Mouse (Mus musculus) adrenal gland, adult 8-10 months (tissue): ENCODE measurements around the gene Itga6. TPM values are rescaled to one million over a fixed set of nuclear protein-coding genes. Genes with fewer than 3 reads are reported as not detected.
A peak's percentile ranks its signal among the peaks of the same experiment; 100 is the strongest.

Source experiments
- DNase-seq: peaks from one replicate; pipeline ENCODE4 v3.0.0; 2022
- total RNA-seq, 4 experiments: library from RNA; stranded (reverse); gene quantifications; 2 replicates each; pipeline ENCODE4 v1.2.4; 2022

The Itga6 gene
- total RNA-seq, 4 experiments from 2014 or later, result 103 to 167 (median 141) TPM

DNA sequence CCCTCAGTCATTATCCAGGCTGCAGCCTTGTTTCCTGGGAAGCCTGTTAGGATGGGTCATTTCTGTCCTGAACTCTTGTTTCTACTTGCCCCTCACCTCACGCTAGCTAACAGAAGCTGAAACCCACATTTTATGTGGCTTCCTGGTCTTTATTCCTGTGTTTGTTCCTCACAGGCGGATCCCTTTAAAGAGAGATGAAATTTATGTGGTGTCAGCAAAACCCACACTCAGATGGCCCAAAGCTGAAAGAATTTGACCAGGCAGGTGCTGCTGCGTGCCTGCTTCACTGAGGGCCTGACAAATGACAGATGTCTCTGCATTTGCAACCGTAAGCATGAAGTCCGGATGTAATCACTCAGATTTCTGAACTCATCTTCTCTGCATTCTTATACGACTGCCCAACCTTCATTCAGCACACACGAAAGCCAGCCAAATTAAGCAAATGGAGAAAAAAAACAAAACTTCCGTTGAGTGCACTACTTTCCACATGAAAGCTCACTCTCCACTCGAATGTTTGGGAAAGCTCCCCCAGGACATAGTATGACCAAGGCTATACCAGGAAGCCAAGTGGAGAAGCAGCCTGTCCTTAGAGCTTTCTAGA lies 10.5 kb upstream of the Itga6 start:
- DNase-seq, result no peak

DNA sequence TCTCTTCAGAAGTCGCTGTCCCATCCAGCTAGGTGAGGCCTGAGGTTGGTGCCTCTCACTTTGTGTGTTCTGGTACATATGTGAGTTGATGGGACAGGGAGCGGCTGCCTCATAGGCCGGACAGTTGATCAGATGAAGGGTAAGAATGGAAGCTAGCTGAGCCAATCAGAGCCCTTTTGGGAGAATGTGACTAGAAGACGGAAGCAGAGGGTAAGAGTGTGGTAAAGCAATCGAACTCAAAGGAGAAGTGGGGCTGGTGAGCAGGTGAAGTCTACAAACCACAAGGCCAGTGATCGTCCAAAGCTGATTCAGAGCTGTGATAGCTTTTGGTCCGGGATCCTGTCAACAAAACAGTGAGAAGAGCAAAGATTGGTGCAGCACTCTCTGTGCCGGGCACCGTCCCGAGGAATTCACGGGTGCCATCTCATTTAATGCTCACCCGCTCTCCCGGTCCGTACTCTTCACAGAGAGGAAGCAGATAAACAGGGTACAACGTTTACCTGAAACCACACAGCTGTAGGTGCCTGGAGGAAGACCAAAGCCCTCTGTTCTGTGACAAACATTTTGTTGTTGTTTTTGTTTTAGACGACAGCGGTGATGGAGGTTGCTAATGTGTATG lies 9.8 kb upstream of the Itga6 start:
- no peak for DNase-seq

DNA sequence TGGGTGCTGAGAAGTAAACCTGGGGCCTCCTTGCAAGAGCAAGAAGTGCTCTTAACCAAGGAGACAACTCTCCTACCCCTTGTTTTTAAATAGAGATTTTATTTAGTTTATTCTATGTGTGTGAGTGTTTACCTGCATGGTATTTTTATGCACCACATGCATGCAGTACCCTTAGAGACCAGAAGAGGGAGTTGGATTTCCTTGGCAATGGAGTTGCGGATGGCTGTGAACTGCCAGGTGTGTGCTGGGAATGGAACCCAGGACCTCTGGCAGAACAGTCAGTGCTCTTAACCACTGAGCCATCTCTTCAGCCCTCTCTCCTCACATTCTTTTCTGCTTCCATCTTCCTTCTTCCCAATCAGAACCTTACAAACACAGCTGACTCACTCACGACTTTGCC lies 9.2 kb upstream of the Itga6 start:
- DNase-seq, result no peak

DNA sequence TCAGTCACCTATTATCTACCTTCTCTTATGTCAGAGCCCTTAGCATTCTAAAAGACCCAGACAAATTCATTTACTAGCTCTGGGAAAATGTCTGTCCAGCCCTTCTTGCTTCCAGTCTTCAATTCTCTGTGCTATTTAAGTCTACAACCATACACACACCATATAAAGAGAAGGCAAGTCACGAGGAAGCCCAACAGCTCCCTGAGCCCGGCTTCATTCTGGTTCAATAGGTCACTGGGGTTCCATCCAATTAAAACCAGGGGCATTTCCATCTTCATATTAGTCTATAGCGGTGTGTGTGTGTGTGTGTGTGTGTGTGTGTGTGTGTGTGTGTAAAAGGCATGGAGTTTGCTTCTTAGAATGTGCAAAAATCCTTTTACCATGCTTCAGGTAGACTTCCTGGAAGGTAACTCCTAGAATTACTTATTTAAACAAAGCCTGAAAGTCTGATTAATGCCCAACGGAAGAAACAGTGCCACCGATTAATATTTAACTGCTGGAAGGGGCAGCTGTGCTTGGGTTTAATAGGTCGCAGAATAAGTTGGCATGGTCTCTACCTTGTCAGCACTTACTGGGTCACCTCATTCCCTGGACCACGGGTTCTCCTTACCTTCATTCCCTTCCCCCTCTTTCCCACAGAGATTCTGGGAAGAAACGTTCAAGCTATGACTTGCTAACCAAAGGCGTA lies 6.1 kb upstream of the Itga6 start:
- no peak for DNase-seq

DNA sequence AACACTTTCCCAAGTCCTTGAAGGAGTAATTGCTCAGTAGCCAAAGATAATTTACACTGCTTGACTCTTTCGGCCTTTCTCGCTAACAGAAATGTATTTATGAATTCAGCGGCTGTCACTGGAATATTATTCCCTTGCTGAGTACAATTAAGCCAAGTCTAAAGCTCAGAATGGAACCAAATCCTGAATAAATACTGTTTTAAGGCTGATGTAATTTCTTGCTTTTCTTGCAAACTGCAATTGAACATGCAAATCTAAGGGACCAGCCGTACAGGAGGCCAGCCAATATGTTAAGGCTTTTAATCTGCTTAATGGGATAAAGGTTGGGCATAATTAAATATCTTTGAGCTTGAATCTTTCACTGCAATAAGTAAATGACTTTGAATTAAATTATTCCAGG lies 2.9 kb upstream of the Itga6 start:
- no peak for DNase-seq

DNA sequence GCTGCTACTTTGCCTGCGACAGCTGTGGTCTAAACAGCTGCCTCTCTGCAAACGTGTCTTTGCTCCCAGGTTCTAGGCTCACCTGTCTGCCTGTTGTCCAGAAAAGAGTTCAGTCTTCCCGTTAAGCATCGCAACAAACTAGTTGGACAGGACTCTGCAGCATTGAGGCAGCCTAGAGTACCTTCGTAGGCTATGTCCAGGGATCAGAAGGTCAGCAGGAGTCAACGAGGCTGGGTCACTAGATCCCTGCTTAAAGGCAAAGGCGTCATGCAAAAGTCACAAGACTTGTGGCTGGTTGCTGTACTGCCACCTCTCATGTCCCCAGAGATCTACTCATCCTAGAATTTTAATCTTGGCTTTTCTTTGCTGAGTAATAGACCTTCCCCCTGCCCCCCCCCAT lies 2.0 kb upstream of the Itga6 start:
- DNase-seq, result no peak

DNA sequence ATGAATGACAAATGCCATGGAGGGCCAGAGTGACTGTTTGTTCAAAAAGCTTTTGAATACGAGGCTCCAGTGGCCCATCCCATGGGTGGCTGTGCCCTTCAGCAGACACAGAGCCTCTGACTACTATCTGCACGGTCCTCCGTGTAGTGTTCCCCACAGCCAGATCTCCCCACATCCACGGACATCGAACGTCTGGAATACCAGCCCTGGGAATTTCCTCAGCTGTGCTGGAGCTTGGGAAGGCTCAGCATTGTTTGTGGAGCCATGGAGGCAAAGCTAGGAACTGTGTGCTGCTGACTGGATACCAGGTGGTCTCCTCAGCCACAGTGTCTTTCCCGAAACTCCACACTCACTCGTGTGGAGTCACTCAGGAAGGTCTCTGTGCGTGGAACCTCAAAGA lies 1.1 kb upstream of the Itga6 start:
- DNase-seq, result no peak

DNA sequence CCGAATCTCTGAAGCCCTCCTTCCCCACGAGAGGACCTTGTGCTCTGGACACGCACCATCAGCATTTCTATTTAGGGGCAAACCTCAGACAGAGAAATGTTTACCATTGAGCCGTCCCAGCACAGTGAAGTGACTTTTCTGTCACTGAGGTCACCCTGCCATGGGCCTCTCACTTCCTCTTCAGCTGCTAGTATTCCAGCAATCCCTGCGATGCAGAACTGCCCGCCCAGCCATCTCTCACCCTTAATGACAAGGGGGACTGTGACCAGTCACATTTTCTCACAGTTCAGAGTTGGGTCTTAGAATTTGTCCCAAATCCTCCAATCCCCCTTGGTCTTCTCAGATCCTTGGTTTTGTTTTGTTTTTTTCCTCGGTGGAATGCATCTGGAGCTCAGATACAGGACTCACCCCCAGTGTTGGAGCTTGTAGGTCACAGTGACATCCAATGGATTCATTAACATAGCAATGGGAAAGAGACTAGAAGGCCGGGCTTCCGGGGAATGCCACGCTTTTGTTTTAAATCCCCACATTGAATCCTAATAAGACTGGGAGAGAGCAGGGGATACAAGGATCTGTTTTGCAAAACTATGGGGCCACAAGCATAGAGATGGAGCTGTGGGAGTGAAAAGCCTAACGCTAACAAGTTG lies 432 bp upstream of the Itga6 start:
- DNase-seq, result no peak

DNA sequence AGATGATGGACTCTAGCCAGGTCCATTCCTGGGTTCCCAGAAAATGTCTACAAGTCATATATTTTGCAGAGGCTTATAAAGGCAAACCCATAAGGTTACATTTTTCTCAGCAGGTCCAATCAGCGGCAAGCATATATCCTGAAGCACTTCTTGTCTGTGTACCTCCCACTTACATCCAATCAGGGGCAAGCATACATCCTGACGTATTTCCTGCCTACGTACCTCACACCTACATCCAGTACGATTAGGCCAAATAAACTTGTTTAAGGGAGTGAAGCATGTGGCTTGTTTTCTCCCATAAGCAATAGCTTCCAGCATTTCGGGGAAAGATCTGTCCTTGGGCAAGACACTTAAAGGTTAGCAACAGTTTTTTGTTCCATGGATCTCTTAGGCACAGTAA lies 3.0 kb downstream of the Itga6 start:
- no peak for DNase-seq

DNA sequence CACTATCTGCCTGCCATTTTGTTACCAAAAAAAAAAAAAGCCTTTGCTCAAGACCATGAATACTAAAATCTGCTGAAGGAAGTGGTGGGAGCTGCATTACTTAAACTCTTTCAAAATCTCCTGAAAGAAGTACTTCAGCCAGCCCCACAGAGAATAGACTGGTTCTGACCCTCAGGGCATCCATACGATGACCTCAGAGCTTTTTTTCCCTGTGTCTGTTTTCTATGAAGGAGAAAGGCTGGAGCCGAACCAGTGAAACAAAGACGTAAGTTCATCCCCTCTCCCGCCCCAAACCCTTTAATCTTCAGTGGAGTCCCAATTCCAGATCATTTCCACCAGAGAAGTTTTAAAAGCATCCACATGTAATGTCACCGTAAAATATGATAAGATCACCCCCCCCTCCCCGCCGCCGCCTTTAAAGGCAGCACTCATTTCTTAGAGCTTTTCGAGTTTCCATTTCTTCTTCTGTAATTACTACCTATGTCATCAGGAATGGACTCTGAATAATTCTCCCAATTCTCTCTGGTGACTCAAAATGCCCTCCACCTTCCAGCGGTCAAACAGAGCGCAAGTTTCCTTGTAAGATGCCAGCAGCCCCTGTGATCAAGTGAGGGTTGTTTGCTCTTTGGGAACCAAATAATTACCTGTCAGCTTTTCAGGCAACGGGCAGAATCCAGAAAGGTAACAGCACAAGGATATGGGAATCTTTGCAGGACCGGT lies 4.1 kb downstream of the Itga6 start:
- no peak for DNase-seq

DNA sequence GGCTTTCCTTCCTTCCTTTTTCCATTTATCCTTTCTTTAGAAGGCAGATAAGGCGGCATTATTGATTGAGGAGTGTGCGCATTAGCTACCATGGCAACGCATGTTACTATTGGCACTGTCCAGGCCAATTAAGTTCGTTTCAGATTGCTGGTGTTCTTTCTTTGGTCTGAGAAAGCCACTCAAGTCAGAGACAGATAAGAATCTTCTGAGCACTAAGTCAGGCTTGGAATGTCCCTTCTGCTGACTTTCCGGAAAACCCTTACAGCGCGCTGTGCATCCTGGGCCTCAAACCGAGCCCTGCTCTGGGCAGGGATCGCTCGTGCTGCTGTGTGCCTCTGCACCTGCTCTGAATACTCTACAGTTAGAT lies 4.7 kb downstream of the Itga6 start:
- DNase-seq, result no peak

DNA sequence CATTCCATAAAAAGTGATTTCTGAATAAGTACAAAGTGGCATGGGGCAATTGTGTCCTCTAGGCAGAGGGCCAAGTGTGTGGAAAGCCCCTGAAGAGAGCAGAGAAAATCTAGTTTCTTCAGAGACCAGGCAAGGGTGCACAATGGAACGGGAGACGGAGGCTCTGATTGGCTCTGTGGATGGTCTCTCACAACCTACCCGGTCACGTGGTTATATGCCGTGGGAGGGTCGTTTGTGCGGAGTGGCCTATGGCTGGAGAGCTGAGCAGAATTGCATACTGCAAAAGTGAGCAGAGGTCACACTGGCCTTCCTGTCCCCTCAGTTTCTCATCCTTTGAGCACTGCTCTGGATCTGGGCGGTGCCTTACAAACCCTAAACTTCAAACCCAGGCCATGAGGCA lies 5.9 kb downstream of the Itga6 start:
- DNase-seq, result no peak

DNA sequence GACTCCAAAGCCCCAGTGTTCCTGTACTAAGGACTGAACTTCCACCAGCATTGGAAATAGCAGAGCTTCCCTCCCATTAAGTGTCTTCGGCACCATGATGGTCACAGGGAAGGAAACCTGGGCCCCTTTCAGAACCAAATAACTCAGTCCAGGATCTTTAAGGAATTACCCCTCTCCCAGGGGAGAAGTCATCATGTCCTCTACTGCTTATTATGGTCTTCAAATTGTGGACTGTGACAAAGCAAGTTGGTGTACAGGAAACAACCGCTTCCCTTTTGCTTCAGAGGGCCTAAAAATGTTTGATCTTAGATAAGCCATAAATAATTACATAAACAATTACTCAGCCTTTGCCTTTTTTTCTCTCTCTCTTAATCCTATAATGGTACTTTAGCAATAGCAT lies 6.4 kb downstream of the Itga6 start:
- no peak for DNase-seq

DNA sequence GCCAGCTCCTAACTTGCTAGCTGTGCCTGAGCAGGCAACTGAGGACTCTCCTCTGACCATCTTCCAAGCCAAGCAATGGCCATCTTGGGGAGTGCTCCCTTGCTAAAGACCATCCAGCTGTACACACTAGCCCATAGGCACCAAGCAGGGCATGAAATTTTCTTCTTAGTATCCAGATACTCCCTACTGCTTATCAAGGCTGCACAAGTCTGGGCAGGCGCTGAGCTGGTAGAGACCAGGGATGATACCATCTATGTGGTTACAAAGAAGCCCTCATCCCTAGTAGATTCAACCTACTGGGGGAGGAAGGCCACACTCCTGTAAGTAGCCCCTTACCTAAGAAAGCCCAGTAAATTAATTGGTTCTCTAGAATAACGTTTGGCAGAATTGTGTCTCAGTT lies 7.0 kb downstream of the Itga6 start:
- no peak for DNase-seq

DNA sequence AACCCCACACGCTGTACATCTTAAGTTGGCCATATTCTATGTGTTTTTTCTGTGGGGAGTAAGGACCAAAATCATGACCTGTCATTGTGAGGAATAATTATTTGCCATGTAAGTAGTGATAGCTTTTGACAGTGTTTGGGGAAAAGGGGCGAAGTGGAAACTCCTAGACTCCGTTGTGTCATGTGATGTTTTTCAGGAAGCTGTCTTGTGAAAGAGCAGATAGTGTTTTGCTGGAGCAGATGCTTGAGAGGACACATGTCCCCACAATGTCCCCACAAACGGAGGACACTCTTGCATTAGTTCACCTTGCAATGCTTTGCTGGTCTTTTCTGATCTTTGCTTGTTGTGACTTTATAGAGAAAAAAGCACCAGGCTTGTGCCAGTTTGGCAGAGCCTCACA lies 7.7 kb downstream of the Itga6 start:
- no peak for DNase-seq

DNA sequence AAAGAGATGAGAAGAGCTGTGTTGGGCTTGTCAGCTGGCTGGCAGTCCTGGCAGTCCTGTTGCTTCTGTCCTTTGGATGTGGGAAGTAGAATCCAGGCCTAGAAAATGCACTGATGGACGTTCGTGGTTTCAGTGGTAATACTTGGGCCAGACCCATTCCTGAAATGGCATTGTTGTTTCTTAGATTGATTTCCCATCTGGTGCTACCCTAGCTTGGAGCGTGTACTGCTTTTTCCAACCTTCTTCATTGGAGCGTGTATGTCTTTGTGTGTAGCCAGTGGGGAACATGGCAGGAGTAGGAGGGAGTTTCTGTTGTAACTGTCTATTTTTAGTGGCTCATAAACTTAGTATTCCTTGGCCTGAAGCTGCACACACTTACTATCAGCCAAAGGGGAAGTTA lies 10.3 kb downstream of the Itga6 start:
- no peak for DNase-seq

DNA sequence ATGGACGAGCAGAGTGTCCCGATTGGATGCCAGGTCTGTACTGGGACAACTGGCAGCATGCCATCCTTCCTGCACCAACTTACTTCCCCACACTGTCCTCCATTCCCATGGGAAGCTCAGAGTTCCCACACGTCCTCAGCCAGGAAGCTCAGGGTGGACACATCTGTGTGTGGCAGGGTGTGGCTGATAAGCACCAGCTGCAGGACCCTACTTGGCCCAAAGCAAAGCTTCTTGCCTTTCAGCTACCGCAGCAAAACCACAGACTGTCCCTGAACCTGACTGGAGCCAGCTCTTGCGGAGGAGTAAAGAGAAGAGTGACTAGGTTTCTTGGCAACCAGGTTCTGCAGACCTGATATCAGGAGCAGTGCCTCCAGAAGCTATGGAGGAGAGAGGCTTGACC lies 11.7 kb downstream of the Itga6 start:
- peak; percentile 31 for DNase-seq

DNA sequence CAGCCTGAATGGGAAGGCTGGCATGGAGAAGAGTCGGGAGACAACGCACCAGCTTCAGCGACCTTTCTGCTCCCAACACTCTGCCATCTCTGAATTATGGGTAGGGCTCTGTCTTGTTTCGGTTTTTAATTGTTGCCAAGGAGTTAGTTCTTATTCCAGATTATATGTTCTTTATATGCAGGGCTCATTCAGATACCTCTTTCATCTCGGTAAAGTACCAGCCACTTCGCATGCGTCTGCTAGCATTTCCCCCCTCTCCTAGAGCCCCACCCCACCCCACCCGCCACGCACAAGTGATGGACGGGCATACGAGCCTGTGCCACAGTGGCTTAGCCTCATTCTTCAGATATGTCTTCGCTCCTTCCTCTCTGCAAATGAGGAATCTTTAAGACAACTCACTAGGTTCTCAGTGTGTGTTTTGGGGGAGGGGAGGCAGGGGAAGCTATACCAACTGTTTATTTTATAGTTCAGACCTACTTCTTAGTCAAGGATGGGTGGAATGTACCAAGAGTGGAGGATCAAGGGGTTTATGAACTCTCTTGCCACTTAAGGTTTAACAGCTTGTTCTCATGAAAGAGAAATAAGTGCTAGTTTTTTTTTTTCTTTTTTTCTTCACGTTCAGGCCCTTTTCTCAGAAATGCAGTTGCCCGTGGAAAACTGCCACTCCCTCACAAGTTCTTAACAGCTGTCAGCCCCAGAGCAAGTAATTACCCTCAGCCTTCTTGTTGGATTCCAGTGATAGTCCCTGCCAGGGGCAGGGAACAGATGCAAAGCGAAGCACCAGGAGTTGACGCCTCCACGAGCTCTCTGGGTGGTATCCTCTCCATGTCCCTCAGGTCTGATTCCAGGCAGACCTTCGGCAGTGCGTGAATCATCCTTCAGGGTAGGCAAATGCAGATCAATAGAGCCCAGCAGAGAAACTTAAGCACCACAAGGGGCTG lies 13.4 kb downstream of the Itga6 start:
- DNase-seq, result no peak

DNA sequence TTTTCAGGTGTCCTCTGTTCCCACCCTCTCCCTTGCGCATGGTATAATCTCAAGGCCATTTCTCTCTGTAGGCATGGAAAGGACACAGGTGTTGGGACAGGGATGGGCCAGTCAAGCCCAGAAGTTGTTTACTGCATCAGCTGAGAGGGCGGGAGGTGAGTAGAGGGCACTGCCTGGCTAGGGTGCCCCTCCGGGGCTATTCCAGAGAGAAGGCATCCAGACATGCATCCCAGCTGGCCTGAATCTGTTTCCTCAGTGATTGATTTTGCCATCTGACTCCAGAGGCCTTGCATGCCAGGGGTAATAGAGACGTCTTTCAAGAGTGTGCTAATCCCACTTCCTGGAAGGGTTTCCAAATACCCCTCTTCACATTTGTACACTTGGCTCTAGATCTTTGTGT lies 14.7 kb downstream of the Itga6 start:
- DNase-seq, result no peak

DNA sequence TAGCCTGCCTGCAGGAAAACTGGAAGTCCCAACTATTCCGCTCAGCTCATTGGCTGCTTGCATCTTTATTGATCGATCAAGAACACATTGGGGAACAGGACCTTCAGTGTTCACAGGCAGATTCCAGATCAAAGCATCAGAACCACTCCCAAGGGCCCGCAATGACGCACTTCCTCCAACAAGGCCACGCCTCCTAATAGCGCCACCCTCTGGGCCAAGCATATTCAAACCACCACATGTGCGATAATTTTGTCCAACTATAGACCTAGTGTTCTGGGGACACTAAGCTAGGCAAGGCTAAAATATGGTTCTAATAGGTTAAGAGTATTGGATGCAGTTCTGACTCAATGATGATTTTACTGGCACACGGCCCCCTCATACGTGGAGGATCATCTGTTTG lies 15.7 kb downstream of the Itga6 start:
- no peak for DNase-seq

DNA sequence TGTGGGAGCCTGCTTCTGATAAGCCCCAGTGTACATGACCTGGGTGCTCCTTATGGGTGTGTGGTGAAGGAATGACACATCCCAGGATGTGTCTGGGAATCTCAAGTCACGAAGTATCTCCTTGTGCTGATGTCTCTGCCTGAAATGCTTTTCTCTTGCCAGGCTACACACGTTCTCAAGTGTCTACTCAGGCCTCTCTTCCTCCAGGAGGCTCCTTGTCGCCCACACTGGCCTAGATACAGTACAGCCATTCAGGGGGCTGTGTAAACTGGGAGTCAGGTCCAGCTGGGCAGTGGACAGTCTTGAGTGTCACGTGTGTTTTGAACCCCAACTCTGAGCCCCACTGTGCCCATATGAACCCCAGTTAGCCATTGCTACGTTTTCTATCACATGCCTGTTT lies 19.1 kb downstream of the Itga6 start:
- DNase-seq, result no peak
